Mouse (Mus musculus): Measurements from ENCODE around the gene Prkag2. TPM values are rescaled to one million over a fixed set of nuclear protein-coding genes. Genes with fewer than 3 reads are reported as not detected.

Prkag2 gene
- polyA plus RNA-seq, 1 experiment from 2014 or later: 41.2 TPM

- Histone ChIP-seq H3K4me2 (ENCODE audit: low read depth, low read length) (no peak overlapping the region), H3K9ac (replicated peaks; ENCODE audit: low read length) (no peak overlapping the region), H3K9me3 (replicated peaks; ENCODE audit: control insufficient read depth, low read length) (no peaks in the 10 kb centered on the region), H3K27ac (replicated peaks; ENCODE audit: low read depth, low read length) (no peak overlapping the region), H3K4me3 (ENCODE audit: low read depth, low read length) (no peak overlapping the region), H3K27me3 (ENCODE audit: control insufficient read depth, insufficient read depth, low read length) (peaks cover 25% of the 10 kb centered on the region), H3K4me1 (ENCODE audit: control insufficient read depth, insufficient read depth, low read length) (peaks cover 4% of the 10 kb centered on the region; the same call in 1 of the 2 replicates), H3K36me3 (replicated peaks; ENCODE audit: control insufficient read depth, insufficient read depth, low read depth, low read length) (no peaks in the 10 kb centered on the region)
- DNase-seq (ENCODE audit: low spot score) (no peak), ATAC-seq (replicated peaks; ENCODE audit: insufficient number of reproducible peaks, low FRiP score, low TSS enrichment, low read depth) (no peak)
- WGBS: 77% methylated on average over 4 of the region's 4 CpGs
Observed at GRCm38 (mm10) chr5:25096431-25096830, 4.0 kb downstream of the Prkag2 start.

GRCm38 (mm10) chr5:25092630-25093245, 7.7 kb downstream of the Prkag2 start:
- no peak overlapping the region for H3K4me2 ChIP-seq (ENCODE audit: low read depth, low read length)
- H3K27ac ChIP-seq (replicated peaks; ENCODE audit: low read depth, low read length): no peak overlapping the region
- 70% methylated on average over 8 of the region's 8 CpGs for WGBS
- no peak for DNase-seq (ENCODE audit: low spot score)
- H3K9me3 ChIP-seq (replicated peaks; ENCODE audit: control insufficient read depth, low read length): no peaks in the 10 kb centered on the region
- H3K9ac ChIP-seq (replicated peaks; ENCODE audit: low read length): no peak overlapping the region
- H3K27me3 ChIP-seq (ENCODE audit: control insufficient read depth, insufficient read depth, low read length): no peaks in the 10 kb centered on the region
- H3K36me3 ChIP-seq (replicated peaks; ENCODE audit: control insufficient read depth, insufficient read depth, low read depth, low read length): no peaks in the 10 kb centered on the region
- no peak for ATAC-seq (replicated peaks; ENCODE audit: insufficient number of reproducible peaks, low FRiP score, low TSS enrichment, low read depth)
- H3K4me1 ChIP-seq (ENCODE audit: control insufficient read depth, insufficient read depth, low read length): no peaks in the 10 kb centered on the region
- H3K4me3 ChIP-seq (ENCODE audit: low read depth, low read length): no peak overlapping the region

- Histone ChIP-seq H3K4me2 (ENCODE audit: low read depth, low read length) (no peak overlapping the region), H3K27me3 (ENCODE audit: control insufficient read depth, insufficient read depth, low read length) (no peaks in the 10 kb centered on the region), H3K27ac (replicated peaks; ENCODE audit: low read depth, low read length) (no peak overlapping the region), H3K4me1 (ENCODE audit: control insufficient read depth, insufficient read depth, low read length) (no peaks in the 10 kb centered on the region), H3K9me3 (replicated peaks; ENCODE audit: control insufficient read depth, low read length) (no peaks in the 10 kb centered on the region), H3K36me3 (replicated peaks; ENCODE audit: control insufficient read depth, insufficient read depth, low read depth, low read length) (no peaks in the 10 kb centered on the region), H3K9ac (replicated peaks; ENCODE audit: low read length) (no peak overlapping the region), H3K4me3 (ENCODE audit: low read depth, low read length) (no peak overlapping the region)
- no peak for ATAC-seq (replicated peaks; ENCODE audit: insufficient number of reproducible peaks, low FRiP score, low TSS enrichment, low read depth)
- 80% methylated on average over 6 of the region's 6 CpGs for WGBS
- no peak for DNase-seq (ENCODE audit: low spot score)
Observed at GRCm38 (mm10) chr5:25089258-25089972, 11.0 kb downstream of the Prkag2 start.

- WGBS: 68% methylated on average over 4 of the region's 4 CpGs
- no peaks in the 10 kb centered on the region for H3K36me3 ChIP-seq (replicated peaks; ENCODE audit: control insufficient read depth, insufficient read depth, low read depth, low read length)
- H3K4me3 ChIP-seq (ENCODE audit: low read depth, low read length): no peak overlapping the region
- no peak overlapping the region for H3K9ac ChIP-seq (replicated peaks; ENCODE audit: low read length)
- no peaks in the 10 kb centered on the region for H3K9me3 ChIP-seq (replicated peaks; ENCODE audit: control insufficient read depth, low read length)
- H3K4me2 ChIP-seq (ENCODE audit: low read depth, low read length): no peak overlapping the region
- H3K27me3 ChIP-seq (ENCODE audit: control insufficient read depth, insufficient read depth, low read length): no peaks in the 10 kb centered on the region
- H3K27ac ChIP-seq (replicated peaks; ENCODE audit: low read depth, low read length): no peak overlapping the region
- DNase-seq (ENCODE audit: low spot score) (no peak), ATAC-seq (replicated peaks; ENCODE audit: insufficient number of reproducible peaks, low FRiP score, low TSS enrichment, low read depth) (no peak)
- H3K4me1 ChIP-seq (ENCODE audit: control insufficient read depth, insufficient read depth, low read length): no peaks in the 10 kb centered on the region
Observed at GRCm38 (mm10) chr5:25088633-25089032, 11.8 kb downstream of the Prkag2 start.

GRCm38 (mm10) chr5:25088111-25088510, 12.3 kb downstream of the Prkag2 start:
- H3K4me3 ChIP-seq (ENCODE audit: low read depth, low read length): no peak overlapping the region
- H3K36me3 ChIP-seq (replicated peaks; ENCODE audit: control insufficient read depth, insufficient read depth, low read depth, low read length): no peaks in the 10 kb centered on the region
- no peak overlapping the region for H3K4me2 ChIP-seq (ENCODE audit: low read depth, low read length)
- no peaks in the 10 kb centered on the region for H3K27me3 ChIP-seq (ENCODE audit: control insufficient read depth, insufficient read depth, low read length)
- DNase-seq (ENCODE audit: low spot score) (no peak), ATAC-seq (replicated peaks; ENCODE audit: insufficient number of reproducible peaks, low FRiP score, low TSS enrichment, low read depth) (no peak)
- H3K9ac ChIP-seq (replicated peaks; ENCODE audit: low read length): no peak overlapping the region
- no peak overlapping the region for H3K27ac ChIP-seq (replicated peaks; ENCODE audit: low read depth, low read length)
- WGBS: 83% methylated on average over 13 of the region's 13 CpGs
- H3K9me3 ChIP-seq (replicated peaks; ENCODE audit: control insufficient read depth, low read length): no peaks in the 10 kb centered on the region
- H3K4me1 ChIP-seq (ENCODE audit: control insufficient read depth, insufficient read depth, low read length): no peaks in the 10 kb centered on the region

GRCm38 (mm10) chr5:25087064-25087463, 13.4 kb downstream of the Prkag2 start:
- Histone ChIP-seq H3K36me3 (replicated peaks; ENCODE audit: control insufficient read depth, insufficient read depth, low read depth, low read length) (no peaks in the 10 kb centered on the region), H3K4me1 (ENCODE audit: control insufficient read depth, insufficient read depth, low read length) (no peaks in the 10 kb centered on the region), H3K4me3 (ENCODE audit: low read depth, low read length) (no peak overlapping the region), H3K9me3 (replicated peaks; ENCODE audit: control insufficient read depth, low read length) (no peaks in the 10 kb centered on the region), H3K4me2 (ENCODE audit: low read depth, low read length) (no peak overlapping the region), H3K27me3 (ENCODE audit: control insufficient read depth, insufficient read depth, low read length) (no peaks in the 10 kb centered on the region), H3K27ac (replicated peaks; ENCODE audit: low read depth, low read length) (no peak overlapping the region), H3K9ac (replicated peaks; ENCODE audit: low read length) (no peak overlapping the region)
- WGBS: 88% methylated on average over 7 of the region's 7 CpGs
- ATAC-seq (replicated peaks; ENCODE audit: insufficient number of reproducible peaks, low FRiP score, low TSS enrichment, low read depth) (no peak), DNase-seq (ENCODE audit: low spot score) (no peak)

- H3K4me2 ChIP-seq (ENCODE audit: low read depth, low read length): no peak overlapping the region
- H3K4me1 ChIP-seq (ENCODE audit: control insufficient read depth, insufficient read depth, low read length): no peaks in the 10 kb centered on the region
- no peaks in the 10 kb centered on the region for H3K36me3 ChIP-seq (replicated peaks; ENCODE audit: control insufficient read depth, insufficient read depth, low read depth, low read length)
- 74% methylated on average over 4 of the region's 4 CpGs for WGBS
- no peaks in the 10 kb centered on the region for H3K27me3 ChIP-seq (ENCODE audit: control insufficient read depth, insufficient read depth, low read length)
- H3K9me3 ChIP-seq (replicated peaks; ENCODE audit: control insufficient read depth, low read length): no peaks in the 10 kb centered on the region
- H3K4me3 ChIP-seq (ENCODE audit: low read depth, low read length): no peak overlapping the region
- H3K27ac ChIP-seq (replicated peaks; ENCODE audit: low read depth, low read length): no peak overlapping the region
- H3K9ac ChIP-seq (replicated peaks; ENCODE audit: low read length): no peak overlapping the region
- ATAC-seq (replicated peaks; ENCODE audit: insufficient number of reproducible peaks, low FRiP score, low TSS enrichment, low read depth): no peak
- DNase-seq (ENCODE audit: low spot score): no peak
Observed at GRCm38 (mm10) chr5:25086234-25086633, 14.2 kb downstream of the Prkag2 start.

GRCm38 (mm10) chr5:25085170-25085569, 15.3 kb downstream of the Prkag2 start:
- Histone ChIP-seq H3K36me3 (replicated peaks; ENCODE audit: control insufficient read depth, insufficient read depth, low read depth, low read length) (no peaks in the 10 kb centered on the region), H3K9ac (replicated peaks; ENCODE audit: low read length) (no peak overlapping the region), H3K4me3 (ENCODE audit: low read depth, low read length) (no peak overlapping the region), H3K27ac (replicated peaks; ENCODE audit: low read depth, low read length) (no peak overlapping the region), H3K4me1 (ENCODE audit: control insufficient read depth, insufficient read depth, low read length) (no peaks in the 10 kb centered on the region), H3K9me3 (replicated peaks; ENCODE audit: control insufficient read depth, low read length) (no peaks in the 10 kb centered on the region), H3K27me3 (ENCODE audit: control insufficient read depth, insufficient read depth, low read length) (no peaks in the 10 kb centered on the region), H3K4me2 (ENCODE audit: low read depth, low read length) (no peak overlapping the region)
- WGBS: 86% methylated on average over 10 of the region's 10 CpGs
- ATAC-seq (replicated peaks; ENCODE audit: insufficient number of reproducible peaks, low FRiP score, low TSS enrichment, low read depth): no peak
- no peak for DNase-seq (ENCODE audit: low spot score)

All from embryonic facial prominence, embryonic 11.5 days (tissue).